Mouse (Mus musculus): ENCODE data around the gene Pmf1. TPM values are rescaled to one million over a fixed set of nuclear protein-coding genes. Genes with fewer than 3 reads are reported as not detected.

Pmf1 gene
- polyA plus RNA-seq, 1 experiment from 2014 or later = 177 TPM

DNA sequence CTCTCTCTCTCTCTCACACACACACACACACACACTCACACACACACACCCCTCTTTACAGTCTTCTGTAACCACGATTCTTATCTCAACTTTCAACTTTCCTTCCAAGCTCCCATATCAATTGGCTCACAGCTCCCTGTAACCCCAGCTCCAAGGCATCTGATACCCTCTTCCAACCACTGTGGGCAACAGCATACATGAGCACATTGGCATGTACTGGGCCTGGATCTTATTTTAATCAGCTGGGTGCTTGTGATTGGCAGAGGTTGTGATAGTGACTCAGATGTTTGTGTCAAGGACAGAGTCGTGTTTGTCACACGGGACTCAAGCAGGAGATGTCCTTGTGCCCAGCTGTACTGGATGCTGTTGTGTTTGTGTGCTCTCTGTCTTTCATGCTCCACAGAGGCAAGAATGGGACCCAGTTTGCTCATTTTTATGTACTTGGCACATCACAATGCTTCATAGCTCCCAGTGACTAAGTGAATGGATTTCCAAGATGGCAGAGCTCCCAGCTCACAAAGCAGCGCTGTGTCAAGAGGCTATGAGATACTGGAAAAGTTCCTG lies 17.3 kb upstream of the Pmf1 start:
- H3K9me3 ChIP-seq = no peaks in the 10 kb centered on the region
- WGBS = 90% methylated on average over 4 of the region's 4 CpGs
- H3K36me3 ChIP-seq (replicated peaks) = no peaks in the 10 kb centered on the region
- H3K4me3 ChIP-seq = no peak overlapping the region
- no peak overlapping the region for H3K27ac ChIP-seq
- no peak for DNase-seq (ENCODE audit: extremely low spot score, low spot score)
- H3K4me1 ChIP-seq = peaks cover 26% of the 10 kb centered on the region
- no peaks in the 10 kb centered on the region for H3K27me3 ChIP-seq (ENCODE audit: poor library complexity, severe bottlenecking)

- H3K27me3 ChIP-seq (ENCODE audit: poor library complexity, severe bottlenecking) = no peaks in the 10 kb centered on the region
- H3K9me3 ChIP-seq = no peaks in the 10 kb centered on the region
- WGBS = 86% methylated on average over 10 of the region's 10 CpGs
- DNase-seq (ENCODE audit: extremely low spot score, low spot score) = no peak
- peaks cover 12% of the 10 kb centered on the region for H3K36me3 ChIP-seq (replicated peaks)
- H3K4me3 ChIP-seq = peak overlapping the region; percentile 88; the same call in 1 of the 2 replicates
- H3K4me1 ChIP-seq = peaks cover 33% of the 10 kb centered on the region
- H3K27ac ChIP-seq = peak overlapping the region; percentile 80
These were observed 15.7 kb upstream of the Pmf1 start for GRCm38 (mm10) chr3:88425708-88426420.

DNA sequence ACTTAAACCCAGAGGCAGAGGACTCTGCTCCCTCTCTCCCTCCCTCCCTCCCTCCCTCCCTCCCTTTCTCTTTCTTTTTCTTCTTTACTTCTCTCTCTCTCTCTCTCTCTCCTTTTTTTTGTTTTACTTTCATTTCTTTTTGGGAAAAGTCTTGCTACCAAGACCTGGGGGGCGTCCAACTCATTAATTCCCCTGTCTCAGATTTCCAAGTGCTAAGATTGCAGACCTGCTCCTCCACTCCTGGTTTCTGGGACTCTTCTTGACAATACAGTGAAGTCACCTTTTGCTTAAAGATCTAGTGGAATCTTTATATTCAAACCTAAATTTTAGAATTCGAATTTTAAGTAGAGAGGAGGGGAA lies 15.2 kb upstream of the Pmf1 start:
- 7% methylated on average over 2 of the region's 2 CpGs for WGBS
- peaks cover 17% of the 10 kb centered on the region for H3K36me3 ChIP-seq (replicated peaks)
- H3K27me3 ChIP-seq (ENCODE audit: poor library complexity, severe bottlenecking) = no peaks in the 10 kb centered on the region
- H3K4me3 ChIP-seq = peak overlapping the region; percentile 88
- peak overlapping the region; percentile 80 for H3K27ac ChIP-seq
- peaks cover 33% of the 10 kb centered on the region for H3K4me1 ChIP-seq
- no peak for DNase-seq (ENCODE audit: extremely low spot score, low spot score)
- no peaks in the 10 kb centered on the region for H3K9me3 ChIP-seq

- Histone ChIP-seq H3K4me3 (peak within 1 kb of the TSS; percentile 88), H3K27me3 (ENCODE audit: poor library complexity, severe bottlenecking) (no peaks in the 10 kb centered on the region), H3K4me1 (peaks cover 33% of the 10 kb centered on the region), H3K36me3 (replicated peaks) (peaks cover 23% of the 10 kb centered on the region), H3K9me3 (no peaks in the 10 kb centered on the region), H3K27ac (peak within 1 kb of the TSS; percentile 80)
- 2% methylated on average over 35 of the region's 35 CpGs for WGBS
- DNase-seq (ENCODE audit: extremely low spot score, low spot score) = peak; percentile 93
These were observed 14.6 kb upstream of the Pmf1 start, which contains the start of gene Slc25a44 for GRCm38 (mm10) chr3:88424605-88425329. Slc25a44 (minus strand) TSS chr3:88425139.

DNA sequence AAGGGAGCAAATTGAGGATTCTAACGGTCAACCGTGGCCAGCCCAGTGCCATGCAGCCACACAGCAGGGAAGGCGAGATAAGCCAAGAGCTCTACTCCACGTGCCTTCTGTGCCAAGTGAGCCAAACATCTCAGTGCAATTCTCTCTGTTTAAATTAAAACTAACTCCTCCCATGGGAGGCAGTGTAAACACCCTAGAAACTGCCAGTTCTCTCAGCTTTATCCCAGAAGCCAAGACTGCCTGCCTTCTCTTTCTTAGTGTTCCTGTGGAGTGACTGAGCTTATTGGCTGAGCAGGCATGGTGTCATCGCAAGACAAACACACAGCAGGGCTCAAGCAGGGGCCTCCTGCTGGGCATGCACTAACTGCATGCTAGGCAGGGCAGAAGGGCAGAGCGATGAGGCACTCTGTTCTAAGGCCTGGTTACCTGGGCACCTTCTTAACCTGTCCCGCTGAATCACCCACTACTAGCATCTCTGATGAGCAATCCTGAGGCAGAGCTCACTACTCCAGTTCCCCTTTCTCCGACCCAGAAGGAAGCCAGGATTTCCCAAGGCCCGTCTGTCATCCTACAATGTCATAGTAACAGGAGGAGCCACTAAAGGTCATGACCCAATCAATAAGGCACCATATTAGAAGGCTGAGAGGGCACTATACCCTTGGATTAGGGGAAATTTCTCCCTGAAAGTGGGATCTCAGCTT lies 12.0 kb upstream of the Pmf1 start:
- H3K9me3 ChIP-seq = no peaks in the 10 kb centered on the region
- no peak for DNase-seq (ENCODE audit: extremely low spot score, low spot score)
- 0 out of 2 replicates have a peak overlapping the region, but pooled peaks have one; percentile 6 for H3K4me3 ChIP-seq
- H3K27ac ChIP-seq = no peak overlapping the region
- H3K27me3 ChIP-seq (ENCODE audit: poor library complexity, severe bottlenecking) = no peaks in the 10 kb centered on the region
- H3K36me3 ChIP-seq (replicated peaks) = peaks cover 49% of the 10 kb centered on the region
- peaks cover 33% of the 10 kb centered on the region for H3K4me1 ChIP-seq
- 44% methylated on average over 9 of the region's 9 CpGs for WGBS

DNA sequence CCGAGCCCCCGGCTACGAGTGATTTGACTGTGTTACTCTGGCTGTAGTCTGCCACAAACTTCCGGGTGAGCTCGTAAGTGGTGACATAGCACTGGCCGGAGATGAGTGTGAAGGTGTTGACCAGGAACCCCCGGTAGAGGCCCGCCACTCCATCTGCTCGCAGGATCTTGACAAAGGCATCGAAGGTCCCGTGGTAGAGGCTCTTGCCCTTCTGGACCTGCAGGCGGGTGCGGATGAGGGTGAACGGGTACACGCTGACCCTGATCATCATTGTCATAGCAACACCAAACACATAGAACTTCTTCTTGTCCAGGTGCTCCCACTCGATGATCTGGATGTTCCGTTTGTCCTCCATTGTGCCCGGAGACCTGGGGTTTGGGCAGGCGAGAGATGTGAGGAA lies 10.6 kb upstream of the Pmf1 start:
- DNase-seq (ENCODE audit: extremely low spot score, low spot score) = no peak
- 95% methylated on average over 19 of the region's 19 CpGs for WGBS
- H3K4me1 ChIP-seq = peaks cover 33% of the 10 kb centered on the region
- H3K9me3 ChIP-seq = no peaks in the 10 kb centered on the region
- peaks cover 63% of the 10 kb centered on the region for H3K36me3 ChIP-seq (replicated peaks)
- no peak overlapping the region for H3K4me3 ChIP-seq
- H3K27me3 ChIP-seq (ENCODE audit: poor library complexity, severe bottlenecking) = no peaks in the 10 kb centered on the region
- no peak overlapping the region for H3K27ac ChIP-seq

- H3K4me3 ChIP-seq = no peak overlapping the region
- no peaks in the 10 kb centered on the region for H3K9me3 ChIP-seq
- no peak for DNase-seq (ENCODE audit: extremely low spot score, low spot score)
- no peaks in the 10 kb centered on the region for H3K27me3 ChIP-seq (ENCODE audit: poor library complexity, severe bottlenecking)
- peaks cover 89% of the 10 kb centered on the region for H3K36me3 ChIP-seq (replicated peaks)
- H3K27ac ChIP-seq = no peak overlapping the region
- WGBS = 87% methylated on average over 6 of the region's 6 CpGs
- peaks cover 10% of the 10 kb centered on the region for H3K4me1 ChIP-seq
These were observed 7.9 kb upstream of the Pmf1 start for GRCm38 (mm10) chr3:88418016-88418415.

DNA sequence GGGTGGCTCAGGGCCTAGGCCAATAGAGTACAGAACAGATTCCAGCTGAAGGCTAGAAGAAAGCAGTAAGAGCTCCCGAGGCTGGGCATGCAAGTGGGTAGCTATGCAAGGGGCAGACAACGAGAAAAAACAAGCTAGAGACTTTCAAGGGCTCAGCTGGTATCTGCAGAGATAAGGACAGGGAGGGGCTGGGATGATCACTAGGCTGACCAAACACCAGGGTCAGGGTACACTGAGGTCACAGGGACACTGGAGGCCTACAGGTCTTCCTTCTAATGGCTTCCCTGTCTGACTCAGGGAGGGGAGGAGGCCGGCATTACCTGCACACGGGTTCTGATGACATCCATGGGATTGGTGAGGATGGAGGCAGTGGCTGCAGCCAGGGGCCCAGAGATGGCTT lies 5.5 kb upstream of the Pmf1 start:
- H3K36me3 ChIP-seq (replicated peaks) = peaks cover 97% of the 10 kb centered on the region

GRCm38 (mm10) chr3:88412636-88413035 lies 2.5 kb upstream of the Pmf1 start:
- no peak overlapping the region for H3K4me3 ChIP-seq
- H3K36me3 ChIP-seq (replicated peaks) = peaks cover 67% of the 10 kb centered on the region
- peaks cover 28% of the 10 kb centered on the region for H3K4me1 ChIP-seq
- H3K27me3 ChIP-seq (ENCODE audit: poor library complexity, severe bottlenecking) = no peaks in the 10 kb centered on the region
- no peak for DNase-seq (ENCODE audit: extremely low spot score, low spot score)
- 92% methylated on average over 11 of the region's 11 CpGs for WGBS
- no peaks in the 10 kb centered on the region for H3K9me3 ChIP-seq
- H3K27ac ChIP-seq = no peak overlapping the region

More for the DNA sequence above, 5.5 kb upstream of the Pmf1 start:
- Histone ChIP-seq H3K4me1 (peaks cover 5% of the 10 kb centered on the region), H3K9me3 (no peaks in the 10 kb centered on the region), H3K4me3 (no peak overlapping the region), H3K27ac (no peak overlapping the region), H3K27me3 (ENCODE audit: poor library complexity, severe bottlenecking) (no peaks in the 10 kb centered on the region)
- DNase-seq (ENCODE audit: extremely low spot score, low spot score) = no peak
- WGBS = 85% methylated on average over 4 of the region's 4 CpGs

DNA sequence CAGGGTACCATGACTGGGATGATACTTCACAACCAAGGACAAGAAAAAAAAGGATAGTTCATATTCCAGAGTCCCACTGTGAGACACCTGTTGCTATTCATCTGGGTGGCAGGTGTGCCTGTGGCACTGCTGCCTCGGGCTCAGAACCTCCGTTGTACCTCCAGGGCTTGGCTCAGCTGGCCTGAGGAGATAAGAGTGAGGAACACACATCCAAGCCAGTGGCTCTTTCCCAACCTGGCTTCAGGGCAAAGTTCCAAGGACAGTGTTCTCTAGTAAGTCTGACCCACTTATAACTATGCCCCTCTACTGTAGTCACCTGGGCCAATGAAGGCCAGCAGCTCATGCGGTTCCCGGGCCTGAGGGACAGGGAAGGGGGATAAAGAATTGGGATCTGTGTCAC lies 1.6 kb upstream of the Pmf1 start:
- Histone ChIP-seq H3K4me1 (peaks cover 37% of the 10 kb centered on the region), H3K9me3 (no peaks in the 10 kb centered on the region), H3K27ac (no peak overlapping the region), H3K27me3 (ENCODE audit: poor library complexity, severe bottlenecking) (no peaks in the 10 kb centered on the region), H3K36me3 (replicated peaks) (peaks cover 58% of the 10 kb centered on the region), H3K4me3 (no peak overlapping the region)
- 96% methylated on average over 4 of the region's 4 CpGs for WGBS
- no peak for DNase-seq (ENCODE audit: extremely low spot score, low spot score)

DNA sequence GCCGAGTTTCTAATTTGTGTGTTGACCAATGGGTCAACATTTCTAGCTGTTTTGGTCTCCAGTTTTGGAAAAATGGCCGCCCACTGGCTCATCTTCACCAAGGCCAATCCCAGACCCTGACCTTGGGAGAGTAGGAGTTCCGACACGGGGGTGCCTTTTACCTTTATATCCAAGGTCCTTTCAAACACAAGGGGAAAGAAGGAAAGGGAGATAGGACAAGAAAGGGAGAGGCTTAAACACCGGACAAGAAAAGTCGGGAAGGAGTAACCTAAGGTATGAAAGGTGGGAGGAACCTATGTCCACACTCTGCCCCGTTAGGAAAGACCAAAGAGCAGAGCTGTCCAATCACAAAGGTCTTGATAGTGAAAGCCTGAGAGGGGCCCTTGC lies 507 bp upstream of the Pmf1 start:
- Histone ChIP-seq H3K27ac (peak overlapping the region; percentile 99), H3K9me3 (no peaks in the 10 kb centered on the region), H3K27me3 (ENCODE audit: poor library complexity, severe bottlenecking) (no peaks in the 10 kb centered on the region), H3K4me3 (peak overlapping the region; percentile 83), H3K36me3 (replicated peaks) (peaks cover 47% of the 10 kb centered on the region), H3K4me1 (peaks cover 37% of the 10 kb centered on the region)
- 25% methylated on average over 7 of the region's 7 CpGs for WGBS
- DNase-seq (ENCODE audit: extremely low spot score, low spot score) = no peak

- Histone ChIP-seq H3K4me1 (peaks cover 37% of the 10 kb centered on the region), H3K4me3 (peak overlapping the region; percentile 83), H3K9me3 (no peaks in the 10 kb centered on the region; the same call in 1 of the 2 replicates), H3K36me3 (replicated peaks) (peaks cover 37% of the 10 kb centered on the region), H3K27me3 (ENCODE audit: poor library complexity, severe bottlenecking) (no peaks in the 10 kb centered on the region), H3K27ac (peak overlapping the region; percentile 99)
- no peak for DNase-seq (ENCODE audit: extremely low spot score, low spot score)
- WGBS = 69% methylated on average over 5 of the region's 5 CpGs
These were observed 1.2 kb downstream of the Pmf1 start for GRCm38 (mm10) chr3:88408953-88409352.

All from forebrain, embryonic 10.5 days (tissue).